In genomic region chr1:128551743-128552397, GRCm38 (mm10) we compare ENCODE assay signal across 8 mouse cellular contexts. TPM values are rescaled to one million over a fixed set of nuclear protein-coding genes. Genes with fewer than 3 reads are reported as not detected.
A peak's percentile ranks its signal among the peaks of the same experiment; 100 is the strongest.
DNase-seq lines count a peak whose midpoint lies in the region; ATAC-seq and TF ChIP-seq lines count a peak whose summit lies in the region.

No protein-coding gene starts in this region.

- no peak for DNase-seq in left cerebral cortex, adult 2 months (ENCODE audit: extremely low spot score in 1 of 2, low spot score in 2 of 2)
- no peak for DNase-seq in left cerebral cortex, adult 11 months (ENCODE audit: low spot score)
- peak; percentile 32 for DNase-seq in embryo, embryonic 9.5 days (ENCODE audit: extremely low spot score)
- peak; percentile 56 for DNase-seq in midbrain, postnatal 0 days (ENCODE audit: low spot score)
- DNase-seq in cerebellum, adult 9-11 months = no peak
- no peak for DNase-seq in MN1 (ENCODE audit: low spot score)
- DNase-seq in kidney, adult 9 months = no peak

- H3K9me3 ChIP-seq in forebrain, embryonic 16.5 days (ENCODE audit: control insufficient read depth, low read length) = no peaks in the 10 kb centered on the region
- no peaks in the 10 kb centered on the region for H3K9me3 ChIP-seq in midbrain, postnatal 0 days (ENCODE audit: low read length)

- ATAC-seq in forebrain, embryonic 16.5 days = peak; percentile 69; the same call in 1 of the 2 replicates
- peak; percentile 66 for ATAC-seq in midbrain, postnatal 0 days (ENCODE audit: low FRiP score)

- H3K27me3 ChIP-seq in forebrain, embryonic 16.5 days (replicated peaks; ENCODE audit: control insufficient read depth, insufficient read depth, low read length) = no peaks in the 10 kb centered on the region
- no peaks in the 10 kb centered on the region for H3K27me3 ChIP-seq in midbrain, postnatal 0 days (ENCODE audit: insufficient read depth, low read length)

- peak; percentile 18 for TF ChIP-seq CTCF in left cerebral cortex, adult 2 months (IDR thresholded peaks at IDR 0.05)
- peak; percentile 50 for TF ChIP-seq CTCF in midbrain, postnatal 0 days (IDR thresholded peaks at IDR 0.05)

- no peak overlapping the region for H3K4me2 ChIP-seq in forebrain, embryonic 16.5 days (ENCODE audit: low read length)
- no peak overlapping the region for H3K4me2 ChIP-seq in midbrain, postnatal 0 days (ENCODE audit: low read depth, low read length, poor library complexity, severe bottlenecking)

- H3K27ac ChIP-seq in left cerebral cortex, adult 2 months = no peak overlapping the region
- no peak overlapping the region for H3K27ac ChIP-seq in forebrain, embryonic 16.5 days (ENCODE audit: low read length)
- no peak overlapping the region for H3K27ac ChIP-seq in midbrain, postnatal 0 days (ENCODE audit: low read depth, low read length)

- WGBS in forebrain, embryonic 16.5 days = 13% methylated on average over 8 of the region's 8 CpGs
- 17% methylated on average over 8 of the region's 8 CpGs for WGBS in midbrain, postnatal 0 days

- H3K36me3 ChIP-seq in forebrain, embryonic 16.5 days (ENCODE audit: control insufficient read depth, insufficient read depth) = no peaks in the 10 kb centered on the region
- H3K36me3 ChIP-seq in midbrain, postnatal 0 days (ENCODE audit: insufficient read depth, low read length) = no peaks in the 10 kb centered on the region

- H3K4me3 ChIP-seq in left cerebral cortex, adult 2 months = no peak overlapping the region
- no peak overlapping the region for H3K4me3 ChIP-seq in forebrain, embryonic 16.5 days (replicated peaks; ENCODE audit: low read length)
- no peak overlapping the region for H3K4me3 ChIP-seq in midbrain, postnatal 0 days (ENCODE audit: low read depth, low read length)

- 0 out of 2 replicates have a peak, but pooled peaks cover 2% of the 10 kb centered on the region for H3K4me1 ChIP-seq in forebrain, embryonic 16.5 days (replicated peaks; ENCODE audit: control insufficient read depth, insufficient read depth, low read length)
- no peaks in the 10 kb centered on the region for H3K4me1 ChIP-seq in midbrain, postnatal 0 days (ENCODE audit: insufficient read depth, low read length)

- intact Hi-C loops in left cerebral cortex, adult 2 months (cut with DNase I) = no loop called here

- H3K9ac ChIP-seq in forebrain, embryonic 16.5 days (replicated peaks; ENCODE audit: low read depth, low read length) = no peak overlapping the region
- no peak overlapping the region for H3K9ac ChIP-seq in midbrain, postnatal 0 days (replicated peaks; ENCODE audit: low read length, poor library complexity, severe bottlenecking)

RNA-seq across cellular contexts. Expression of gene Cxcr4, which starts 40.2 kb away (rescaled TPM):
- 1 to 10 TPM; 1.2 to 2.4 TPM for total RNA-seq in left cerebral cortex, adult 2 months (2021)
- polyA plus RNA-seq in forebrain, embryonic 16.5 days (2015; fragmentation: Nextera tagmentation; extraction: Ambion mirVana) = 11.3 and 14.4 TPM in 2 replicates
- 19.3 and 28.5 TPM in 2 replicates for total RNA-seq in midbrain, postnatal 0 days (2014; rRNA removed)
- 1.5 and 1.7 TPM in 2 replicates for polyA plus RNA-seq in midbrain, postnatal 0 days (2015; fragmentation: Nextera tagmentation; extraction: Ambion mirVana)

Comparison
In these comparisons a context has a peak if more than half of its experiments do, and no peak if none do; other contexts are left out.
1. DNase-seq: peak in embryo, embryonic 9.5 days (single experiment) and midbrain, postnatal 0 days (single experiment); none in left cerebral cortex, adult 2 months (0 of 2), left cerebral cortex, adult 11 months (single experiment), cerebellum, adult 9-11 months (single experiment), MN1 (single experiment) and kidney, adult 9 months (single experiment).